Mouse (Mus musculus): ENCODE results near the gene Polq.

Gene Polq

GRCm38 (mm10) chr16:37011061-37011921 lies at the start of gene Polq:
Gene Polq (plus strand): TSS chr16:37011786.
- in situ Hi-C loops (cut with MboI, MseI): loop anchor here in 1 of 2 experiments (5.0 kb wide), 1 partner anchor 284 kb away; no protein-coding TSS in a partner anchor

GRCm38 (mm10) chr16:36963415-36963814 lies 48.2 kb upstream of the Polq start:
- in situ Hi-C loops (cut with MboI, MseI): no loop called here

- in situ Hi-C loops (cut with MboI, MseI): no loop called here
Observed at GRCm38 (mm10) chr16:36979127-36979526, 32.5 kb upstream of the Polq start.

GRCm38 (mm10) chr16:36983796-36984195 lies 27.8 kb upstream of the Polq start:
- in situ Hi-C loops (cut with MboI, MseI): no loop called here

GRCm38 (mm10) chr16:36985636-36986042 lies 25.9 kb upstream of the Polq start:
- in situ Hi-C loops (cut with MboI, MseI): no loop called here

- in situ Hi-C loops (cut with MboI, MseI): no loop called here
Observed at GRCm38 (mm10) chr16:36987399-36987798, 24.2 kb upstream of the Polq start.

GRCm38 (mm10) chr16:36988066-36988465 lies 23.5 kb upstream of the Polq start:
- in situ Hi-C loops (cut with MboI, MseI): no loop called here

GRCm38 (mm10) chr16:36989493-36989892 lies 22.1 kb upstream of the Polq start:
- in situ Hi-C loops (cut with MboI, MseI): no loop called here

GRCm38 (mm10) chr16:36989999-36990625 lies 21.5 kb upstream of the Polq start, which contains the start of gene Fbxo40:
Gene Fbxo40 (minus strand): TSS chr16:36990467.
- in situ Hi-C loops (cut with MboI, MseI): loop anchor here in 1 of 2 experiments (10.0 kb wide), 1 partner anchor 265 kb away; no protein-coding TSS in a partner anchor

GRCm38 (mm10) chr16:36997650-36998049 lies 13.9 kb upstream of the Polq start:
- in situ Hi-C loops (cut with MboI, MseI): loop anchor here (5.0 to 10.0 kb wide), 2 partner anchors 110 to 273 kb away; no protein-coding TSS in a partner anchor

- in situ Hi-C loops (cut with MboI, MseI): loop anchor here (5.0 to 10.0 kb wide), 2 partner anchors 112 to 275 kb away; no protein-coding TSS in a partner anchor
Observed at GRCm38 (mm10) chr16:36999366-36999972, 12.1 kb upstream of the Polq start.

GRCm38 (mm10) chr16:37009262-37009661 lies 2.3 kb upstream of the Polq start:
- in situ Hi-C loops (cut with MboI, MseI): loop anchor here (5.0 to 10.0 kb wide), 2 partner anchors 542 to 544 kb away; no protein-coding TSS in a partner anchor

GRCm38 (mm10) chr16:37010370-37010769 lies 1.2 kb upstream of the Polq start:
- in situ Hi-C loops (cut with MboI, MseI): loop anchor here in 1 of 2 experiments (5.0 kb wide), 1 partner anchor 283 kb away; no protein-coding TSS in a partner anchor

GRCm38 (mm10) chr16:37011922-37012289 lies 320 bp downstream of the Polq start:
- in situ Hi-C loops (cut with MboI, MseI): loop anchor here in 1 of 2 experiments (5.0 kb wide), 1 partner anchor 285 kb away; no protein-coding TSS in a partner anchor

GRCm38 (mm10) chr16:37012336-37012735 lies 750 bp downstream of the Polq start:
- in situ Hi-C loops (cut with MboI, MseI): loop anchor here in 1 of 2 experiments (5.0 kb wide), 1 partner anchor 285 kb away; no protein-coding TSS in a partner anchor

- in situ Hi-C loops (cut with MboI, MseI): no loop called here
Observed at GRCm38 (mm10) chr16:37027581-37027980, 16.0 kb downstream of the Polq start.

- in situ Hi-C loops (cut with MboI, MseI): no loop called here
Observed at GRCm38 (mm10) chr16:37031996-37032395, 20.4 kb downstream of the Polq start.

- in situ Hi-C loops (cut with MboI, MseI): no loop called here
Observed at GRCm38 (mm10) chr16:37034751-37035150, 23.2 kb downstream of the Polq start.

GRCm38 (mm10) chr16:37059631-37060030 lies 48.0 kb downstream of the Polq start:
- in situ Hi-C loops (cut with MboI, MseI): no loop called here

GRCm38 (mm10) chr16:37061261-37061660 lies 49.7 kb downstream of the Polq start:
- in situ Hi-C loops (cut with MboI, MseI): no loop called here

- in situ Hi-C loops (cut with MboI, MseI): no loop called here
Observed at GRCm38 (mm10) chr16:37072354-37072753, 60.8 kb downstream of the Polq start.

- in situ Hi-C loops (cut with MboI, MseI): no loop called here
Observed at GRCm38 (mm10) chr16:37089648-37090047, 78.1 kb downstream of the Polq start.
